Mouse (Mus musculus): ENCODE measurements around the gene 1700001O22Rik. TPM values are rescaled to one million over a fixed set of nuclear protein-coding genes. Genes with fewer than 3 reads are reported as not detected.
A peak's percentile ranks its signal among the peaks of the same experiment; 100 is the strongest.

1700001O22Rik gene
- polyA plus RNA-seq, 1 experiment from 2014 or later, result 1.8 TPM

DNA sequence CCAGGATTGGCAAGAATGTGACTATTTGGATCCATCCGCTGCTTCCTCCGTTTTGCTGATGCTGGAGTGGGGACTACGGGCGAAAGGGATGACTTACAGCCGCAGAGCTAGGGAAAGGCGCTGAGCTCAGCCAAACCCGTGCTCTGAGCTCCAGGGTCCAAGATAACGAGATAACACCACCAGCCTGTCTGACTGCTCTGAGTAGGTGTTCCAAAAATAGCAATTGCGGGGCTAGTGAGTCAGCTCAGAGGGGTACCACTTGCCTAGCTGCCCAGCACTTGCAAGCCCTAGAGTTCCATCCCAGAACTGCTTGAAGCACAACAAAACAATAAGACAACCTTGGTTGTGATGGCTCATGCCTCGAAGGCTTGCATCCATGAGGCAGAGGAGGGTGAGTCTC lies 39.2 kb upstream of the 1700001O22Rik start:
- WGBS, result 8% methylated on average over 10 of the region's 10 CpGs
- peak overlapping the region; percentile 80 to 89 for H3K27ac ChIP-seq (replicated peaks in 1 of 2; ENCODE audit: control insufficient read depth in 1 of 2, insufficient read depth in 1 of 2, low read depth in 2 of 2, low read length in 2 of 2)
- peak; percentile 59; the same call in 1 of the 2 replicates for ATAC-seq (ENCODE audit: insufficient number of reproducible peaks, insufficient read depth, low FRiP score, low read depth)

GRCm38 (mm10) chr2:30836238-30836990 lies 33.0 kb upstream of the 1700001O22Rik start:
- peak overlapping the region in 1 of 2 experiments; percentile 33; a peak in 1 of 4 replicates for H3K27ac ChIP-seq (replicated peaks in 1 of 2; ENCODE audit: control insufficient read depth in 1 of 2, insufficient read depth in 1 of 2, low read depth in 2 of 2, low read length in 2 of 2)
- no peaks in the 10 kb centered on the region for H3K36me3 ChIP-seq (ENCODE audit: control insufficient read depth, insufficient read depth, low read length)
- no peak overlapping the region for H3K4me3 ChIP-seq (ENCODE audit: control insufficient read depth in 1 of 2, insufficient read depth in 1 of 2, low read depth in 1 of 2, low read length in 2 of 2)
- H3K9me3 ChIP-seq (ENCODE audit: control insufficient read depth, low read length), result no peaks in the 10 kb centered on the region
- no peak for ATAC-seq (ENCODE audit: insufficient number of reproducible peaks, insufficient read depth, low FRiP score, low read depth)
- peaks cover 33 to 35% of the 10 kb centered on the region in 2 experiments for H3K4me1 ChIP-seq (ENCODE audit: control insufficient read depth in 2 of 2, insufficient read depth in 2 of 2, low read length in 2 of 2)
- H3K9ac ChIP-seq (ENCODE audit: low read length), result peak overlapping the region; percentile 49; the same call in 1 of the 2 replicates
- H3K27me3 ChIP-seq (ENCODE audit: control insufficient read depth, insufficient read depth, low read length), result no peaks in the 10 kb centered on the region
- peak overlapping the region; percentile 34 for H3K4me2 ChIP-seq (ENCODE audit: low read length)
- 26% methylated on average over 21 of the region's 21 CpGs for WGBS

More for the DNA sequence above, 39.2 kb upstream of the 1700001O22Rik start:
- Histone ChIP-seq H3K4me3 (ENCODE audit: control insufficient read depth in 1 of 2, insufficient read depth in 1 of 2, low read depth in 1 of 2, low read length in 2 of 2) (0 out of 4 replicates have a peak overlapping the region, but pooled peaks of 1 of the 2 experiments have one; percentile 10), H3K9ac (ENCODE audit: low read length) (peak overlapping the region; percentile 58), H3K4me1 (ENCODE audit: control insufficient read depth in 2 of 2, insufficient read depth in 2 of 2, low read length in 2 of 2) (peaks cover 28 to 34% of the 10 kb centered on the region in 2 experiments), H3K27me3 (ENCODE audit: control insufficient read depth, insufficient read depth, low read length) (peaks cover 7% of the 10 kb centered on the region; the same call in 1 of the 2 replicates), H3K9me3 (ENCODE audit: control insufficient read depth, low read length) (no peaks in the 10 kb centered on the region), H3K36me3 (ENCODE audit: control insufficient read depth, insufficient read depth, low read length) (no peaks in the 10 kb centered on the region), H3K4me2 (ENCODE audit: low read length) (peak overlapping the region; percentile 48)

- Histone ChIP-seq H3K4me1 (ENCODE audit: control insufficient read depth in 2 of 2, insufficient read depth in 2 of 2, low read length in 2 of 2) (peaks cover 33 to 35% of the 10 kb centered on the region in 2 experiments), H3K27ac (replicated peaks in 1 of 2; ENCODE audit: control insufficient read depth in 1 of 2, insufficient read depth in 1 of 2, low read depth in 2 of 2, low read length in 2 of 2) (peak within 1 kb of the TSS; percentile 80 to 83), H3K27me3 (ENCODE audit: control insufficient read depth, insufficient read depth, low read length) (no peaks in the 10 kb centered on the region), H3K4me3 (ENCODE audit: control insufficient read depth in 1 of 2, insufficient read depth in 1 of 2, low read depth in 1 of 2, low read length in 2 of 2) (no peak within 1 kb of the TSS), H3K36me3 (ENCODE audit: control insufficient read depth, insufficient read depth, low read length) (no peaks in the 10 kb centered on the region), H3K4me2 (ENCODE audit: low read length) (no peak within 1 kb of the TSS), H3K9me3 (ENCODE audit: control insufficient read depth, low read length) (no peaks in the 10 kb centered on the region), H3K9ac (ENCODE audit: low read length) (peak within 1 kb of the TSS; percentile 38; the same call in 1 of the 2 replicates)
- WGBS, result 30% methylated on average over 9 of the region's 10 CpGs
- ATAC-seq (ENCODE audit: insufficient number of reproducible peaks, insufficient read depth, low FRiP score, low read depth), result 0 out of 2 replicates have a peak, but pooled peaks have one; percentile 44
Measured at GRCm38 (mm10) chr2:30834373-30835022, 31.0 kb upstream of the 1700001O22Rik start, which contains the start of gene Prrx2. TSS of gene Prrx2 (plus strand) at chr2:30834972.

GRCm38 (mm10) chr2:30833644-30834043 lies 30.2 kb upstream of the 1700001O22Rik start:
- no peaks in the 10 kb centered on the region for H3K36me3 ChIP-seq (ENCODE audit: control insufficient read depth, insufficient read depth, low read length)
- peak overlapping the region; percentile 38 for H3K9ac ChIP-seq (ENCODE audit: low read length)
- H3K4me2 ChIP-seq (ENCODE audit: low read length), result no peak overlapping the region
- peaks cover 33 to 35% of the 10 kb centered on the region in 2 experiments for H3K4me1 ChIP-seq (ENCODE audit: control insufficient read depth in 2 of 2, insufficient read depth in 2 of 2, low read length in 2 of 2)
- peak overlapping the region; percentile 80 to 83 for H3K27ac ChIP-seq (replicated peaks in 1 of 2; ENCODE audit: control insufficient read depth in 1 of 2, insufficient read depth in 1 of 2, low read depth in 2 of 2, low read length in 2 of 2)
- H3K27me3 ChIP-seq (ENCODE audit: control insufficient read depth, insufficient read depth, low read length), result no peaks in the 10 kb centered on the region
- no peaks in the 10 kb centered on the region for H3K9me3 ChIP-seq (ENCODE audit: control insufficient read depth, low read length)
- WGBS, result 69% methylated on average over 5 of the region's 5 CpGs
- no peak overlapping the region for H3K4me3 ChIP-seq (ENCODE audit: control insufficient read depth in 1 of 2, insufficient read depth in 1 of 2, low read depth in 1 of 2, low read length in 2 of 2)
- no peak for ATAC-seq (ENCODE audit: insufficient number of reproducible peaks, insufficient read depth, low FRiP score, low read depth)

GRCm38 (mm10) chr2:30830283-30830795 lies 26.9 kb upstream of the 1700001O22Rik start, which contains the start of gene Asb6:
TSS of gene Asb6 (minus strand) at chr2:30830333.
- Histone ChIP-seq H3K9me3 (ENCODE audit: control insufficient read depth, low read length) (no peaks in the 10 kb centered on the region), H3K36me3 (ENCODE audit: control insufficient read depth, insufficient read depth, low read length) (peaks cover 15% of the 10 kb centered on the region), H3K27ac (replicated peaks in 1 of 2; ENCODE audit: control insufficient read depth in 1 of 2, insufficient read depth in 1 of 2, low read depth in 2 of 2, low read length in 2 of 2) (no peak within 1 kb of the TSS), H3K4me3 (ENCODE audit: control insufficient read depth in 1 of 2, insufficient read depth in 1 of 2, low read depth in 1 of 2, low read length in 2 of 2) (no peak within 1 kb of the TSS), H3K9ac (ENCODE audit: low read length) (no peak within 1 kb of the TSS), H3K4me1 (ENCODE audit: control insufficient read depth in 2 of 2, insufficient read depth in 2 of 2, low read length in 2 of 2) (peaks cover 23 to 29% of the 10 kb centered on the region in 2 experiments), H3K27me3 (ENCODE audit: control insufficient read depth, insufficient read depth, low read length) (no peaks in the 10 kb centered on the region), H3K4me2 (ENCODE audit: low read length) (no peak within 1 kb of the TSS)
- no peak for ATAC-seq (ENCODE audit: insufficient number of reproducible peaks, insufficient read depth, low FRiP score, low read depth)
- 39% methylated on average over 4 of the region's 4 CpGs for WGBS

GRCm38 (mm10) chr2:30829315-30829714 lies 25.9 kb upstream of the 1700001O22Rik start:
- ATAC-seq (ENCODE audit: insufficient number of reproducible peaks, insufficient read depth, low FRiP score, low read depth), result no peak

DNA sequence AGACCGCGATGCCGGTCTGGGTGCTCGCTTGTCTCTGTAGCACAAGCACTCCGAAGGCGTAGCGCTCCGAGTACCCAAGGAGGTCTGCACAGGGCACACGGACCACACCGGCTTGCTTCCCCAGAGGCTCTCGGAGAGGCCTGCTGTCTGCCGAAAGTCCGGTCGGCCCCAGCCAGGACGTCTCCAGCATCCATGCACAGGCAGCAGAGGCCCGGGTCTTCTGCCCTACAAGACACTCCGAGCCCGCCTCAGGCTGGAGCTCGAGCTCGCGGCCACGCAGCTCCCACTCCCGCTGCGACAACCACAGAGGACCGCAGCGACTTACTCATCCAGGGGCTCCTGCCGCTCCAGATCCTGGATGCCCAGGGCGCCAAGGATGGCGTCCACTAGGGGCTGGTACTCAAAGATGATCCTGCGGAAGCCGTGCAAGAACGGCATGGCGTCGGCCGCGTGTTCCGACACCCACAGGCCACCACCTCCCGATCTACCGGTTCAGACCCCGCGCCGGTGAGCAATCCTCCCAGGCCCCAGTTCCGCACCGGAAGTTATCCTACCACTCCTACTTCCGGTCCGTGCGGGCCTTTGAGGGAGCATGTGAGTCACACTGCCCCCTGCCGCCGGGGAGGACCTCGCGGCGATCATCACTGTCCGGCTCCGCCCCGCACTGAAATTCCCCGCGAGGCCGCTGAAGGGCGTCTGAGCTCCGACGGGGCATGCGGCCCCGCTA lies 24.5 kb upstream of the 1700001O22Rik start:
- under 1% methylated on average over 63 of the region's 63 CpGs for WGBS
- Histone ChIP-seq H3K27ac (replicated peaks in 1 of 2; ENCODE audit: control insufficient read depth in 1 of 2, insufficient read depth in 1 of 2, low read depth in 2 of 2, low read length in 2 of 2) (peak overlapping the region; percentile 29 to 69), H3K4me2 (ENCODE audit: low read length) (peak overlapping the region; percentile 95), H3K4me3 (ENCODE audit: control insufficient read depth in 1 of 2, insufficient read depth in 1 of 2, low read depth in 1 of 2, low read length in 2 of 2) (peak overlapping the region; percentile 61 to 94), H3K36me3 (ENCODE audit: control insufficient read depth, insufficient read depth, low read length) (peaks cover 40% of the 10 kb centered on the region), H3K27me3 (ENCODE audit: control insufficient read depth, insufficient read depth, low read length) (no peaks in the 10 kb centered on the region), H3K9me3 (ENCODE audit: control insufficient read depth, low read length) (no peaks in the 10 kb centered on the region), H3K9ac (ENCODE audit: low read length) (peak overlapping the region; percentile 93), H3K4me1 (ENCODE audit: control insufficient read depth in 2 of 2, insufficient read depth in 2 of 2, low read length in 2 of 2) (peaks cover 9 to 20% of the 10 kb centered on the region in 2 experiments)
- peak; percentile 73 for ATAC-seq (ENCODE audit: insufficient number of reproducible peaks, insufficient read depth, low FRiP score, low read depth)

More at GRCm38 (mm10) chr2:30829315-30829714, 25.9 kb upstream of the 1700001O22Rik start:
- Histone ChIP-seq H3K9ac (ENCODE audit: low read length) (no peak overlapping the region), H3K36me3 (ENCODE audit: control insufficient read depth, insufficient read depth, low read length) (peaks cover 25% of the 10 kb centered on the region), H3K27me3 (ENCODE audit: control insufficient read depth, insufficient read depth, low read length) (no peaks in the 10 kb centered on the region), H3K9me3 (ENCODE audit: control insufficient read depth, low read length) (no peaks in the 10 kb centered on the region), H3K4me3 (ENCODE audit: control insufficient read depth in 1 of 2, insufficient read depth in 1 of 2, low read depth in 1 of 2, low read length in 2 of 2) (no peak overlapping the region), H3K4me2 (ENCODE audit: low read length) (no peak overlapping the region), H3K4me1 (ENCODE audit: control insufficient read depth in 2 of 2, insufficient read depth in 2 of 2, low read length in 2 of 2) (peaks cover 14 to 22% of the 10 kb centered on the region in 2 experiments), H3K27ac (replicated peaks in 1 of 2; ENCODE audit: control insufficient read depth in 1 of 2, insufficient read depth in 1 of 2, low read depth in 2 of 2, low read length in 2 of 2) (no peak overlapping the region)
- 41% methylated on average over 5 of the region's 5 CpGs for WGBS

All from heart, embryonic 14.5 days (tissue).